Mouse (Mus musculus) liver, adult 10 weeks (tissue): ENCODE results near the gene Crybb1. TPM values are rescaled to one million over a fixed set of nuclear protein-coding genes. Genes with fewer than 3 reads are reported as not detected.

ENCODE experiments used
- polyA plus RNA-seq: library from polyadenylated mRNA; stranded (reverse); fragments of 350-450 nt; fragmentation: Illumina TruSeq; extraction: RNeasy Lipid Tissue Mini Kit (QIAGEN cat#74804); gene quantifications from one replicate; pipeline ENCODE4 v1.2.3, GENCODE M21; 2014; ENCODE audit warnings: low read depth, low replicate concordance

Gene Crybb1
- not detected for polyA plus RNA-seq

GRCm38 (mm10) chr5:112255426-112255825 is at the start of gene Crybb1:
Gene Crybb1 (plus strand): TSS chr5:112255815.

GRCm38 (mm10) chr5:112252400-112252799 is 3.2 kb upstream of the Crybb1 start, which contains the start of gene Cryba4:
Gene Cryba4 (minus strand): TSS chr5:112252518.

GRCm38 (mm10) chr5:112276267-112276873 is 20.8 kb downstream of the Crybb1 start, which contains the start of gene Tpst2:
Gene Tpst2 (plus strand): TSS chr5:112276691.

Other genes starting within 250 kb of the Crybb1 start
- gene Cryba4, start 3.3 kb upstream of the Crybb1 start, polyA plus RNA-seq = not detected
- 6.4 TPM for gene Tpst2, start 20.9 kb downstream of the Crybb1 start, polyA plus RNA-seq
- gene Tfip11, start 70.5 kb downstream of the Crybb1 start, polyA plus RNA-seq = 4.2 TPM
- gene Srrd, start 87.2 kb downstream of the Crybb1 start, polyA plus RNA-seq = 0.98 TPM
- 8.5 TPM for gene Hps4, start 87.3 kb downstream of the Crybb1 start, polyA plus RNA-seq
- not detected for gene Gm6583, start 100.2 kb downstream of the Crybb1 start, polyA plus RNA-seq
- gene Asphd2, start 139.1 kb downstream of the Crybb1 start, polyA plus RNA-seq = not detected
- not detected for gene Gm6588, start 193.6 kb downstream of the Crybb1 start, polyA plus RNA-seq